Mouse (Mus musculus) kidney, embryonic 15.5 days (tissue): Measurements from ENCODE around the gene Glod4. TPM values are rescaled to one million over a fixed set of nuclear protein-coding genes. Genes with fewer than 3 reads are reported as not detected.

ENCODE experiments used
- ATAC-seq: fragments of 200-750 bp; cut with Nextera tagmentation; replicated peaks from 2 replicates; pipeline ENCODE4 v1.8.0; 2017; ENCODE audit warnings: moderate TSS enrichment; ENCODE audit not compliant: low FRiP score
- H3K27ac ChIP-seq: fragments of 300-500 bp; sonication (generic); 2 replicates; pipeline ENCODE4 v1.5.1; 2015; ENCODE audit warnings: mild to moderate bottlenecking, inconsistent platforms
- H3K27me3 ChIP-seq: fragments of 300-500 bp; sonication (generic); 2 replicates; pipeline ENCODE4 v1.6.1; 2015; ENCODE audit warnings: inconsistent platforms
- H3K36me3 ChIP-seq: fragments of 300-500 bp; sonication (generic); 2 replicates; pipeline ENCODE4 v1.6.1; 2015; ENCODE audit warnings: inconsistent platforms
- H3K4me1 ChIP-seq: fragments of 300-500 bp; sonication (generic); 2 replicates; pipeline ENCODE4 v1.6.1; 2015; ENCODE audit warnings: inconsistent platforms
- H3K4me2 ChIP-seq: fragments of 300-500 bp; sonication (generic); 2 replicates; pipeline ENCODE4 v1.6.1; 2015; ENCODE audit warnings: moderate library complexity, mild to moderate bottlenecking, inconsistent platforms
- H3K4me3 ChIP-seq: fragments of 300-500 bp; sonication (generic); replicated peaks from 2 replicates; pipeline ENCODE4 v1.5.1; 2015; ENCODE audit warnings: mild to moderate bottlenecking, inconsistent platforms
- H3K9ac ChIP-seq: fragments of 300-500 bp; sonication (generic); 2 replicates; pipeline ENCODE4 v1.6.1; 2015; ENCODE audit warnings: mild to moderate bottlenecking, inconsistent platforms
- H3K9me3 ChIP-seq: fragments of 300-500 bp; sonication (generic); replicated peaks from 2 replicates; pipeline ENCODE4 v1.6.1; 2016; ENCODE audit warnings: inconsistent platforms
- WGBS: fragments of 180-500 bp; shearing (Covaris S2); methylation state at CpG from one replicate; pipeline ENCODE4 v1.1.7; 2015; ENCODE audit warnings: mixed read lengths; 5-methylcytosine and 5-hydroxymethylcytosine counted together
- polyA plus RNA-seq: library from polyadenylated mRNA; unstranded; fragments of >200 nt; fragmentation: Nextera tagmentation; extraction: Ambion mirVana; gene quantifications from 2 replicates; pipeline ENCODE4 v1.2.1, GENCODE M21; 2015

Glod4 gene
- polyA plus RNA-seq, 1 experiment from 2014 or later, result 144 TPM

DNA sequence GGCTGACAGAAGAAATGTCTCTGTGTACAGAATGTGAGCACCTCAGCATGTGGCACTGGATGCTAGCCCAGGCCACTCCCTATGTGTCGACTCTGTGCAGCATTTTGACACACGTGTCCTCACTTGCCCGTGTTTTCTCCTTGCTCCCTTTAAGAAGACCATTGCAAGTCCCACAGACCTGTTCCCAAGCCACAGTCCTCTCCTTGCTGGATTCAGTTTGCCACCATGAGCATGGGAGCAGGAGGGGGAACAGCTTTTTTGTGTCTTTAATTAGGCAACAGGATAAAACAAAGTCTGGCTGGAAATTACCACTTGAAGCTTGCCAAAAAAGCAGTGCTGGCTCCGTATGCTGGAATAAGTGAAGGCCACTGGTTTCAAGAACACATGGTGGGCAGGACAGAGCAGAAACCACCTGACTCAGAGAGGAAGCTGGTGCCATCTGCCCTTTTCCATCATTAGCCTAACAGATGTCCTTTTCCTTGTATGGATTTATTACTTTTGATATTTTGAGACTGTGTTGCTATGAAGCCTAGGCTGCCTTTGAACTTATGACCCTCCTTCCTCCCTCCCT is 12.0 kb upstream of the Glod4 start:
- no peak overlapping the region for H3K4me2 ChIP-seq
- peaks cover 49% of the 10 kb centered on the region for H3K36me3 ChIP-seq
- 72% methylated on average over 4 of the region's 4 CpGs for WGBS
- H3K27me3 ChIP-seq, result no peaks in the 10 kb centered on the region
- H3K9me3 ChIP-seq, result no peaks in the 10 kb centered on the region
- ATAC-seq, result no peak
- H3K4me1 ChIP-seq, result peaks cover 27% of the 10 kb centered on the region
- no peak overlapping the region for H3K4me3 ChIP-seq
- no peak overlapping the region for H3K9ac ChIP-seq
- H3K27ac ChIP-seq, result peak overlapping the region; percentile 37; the same call in 1 of the 2 replicates

DNA sequence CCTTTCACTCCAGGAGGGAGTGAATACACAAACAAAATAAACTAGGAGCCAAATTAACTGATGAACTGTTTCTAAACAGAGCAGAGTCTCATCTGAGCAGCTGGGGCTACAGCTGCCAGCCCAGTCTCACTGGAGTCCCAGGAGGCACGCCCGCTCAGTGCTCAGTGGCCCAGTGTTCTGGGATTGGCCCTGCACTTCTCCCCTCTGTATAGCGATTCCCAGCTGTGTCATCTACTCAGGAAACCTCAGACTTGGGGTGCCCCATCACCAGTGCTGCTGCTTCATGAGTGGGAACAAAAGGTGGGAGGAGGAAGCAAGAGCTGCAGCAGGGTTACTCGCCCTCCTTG is 10.4 kb upstream of the Glod4 start:
- Histone ChIP-seq H3K4me3 (no peak overlapping the region), H3K4me1 (peaks cover 27% of the 10 kb centered on the region), H3K36me3 (peaks cover 52% of the 10 kb centered on the region), H3K9me3 (no peaks in the 10 kb centered on the region), H3K27ac (0 out of 2 replicates have a peak overlapping the region, but pooled peaks have one; percentile 6), H3K27me3 (no peaks in the 10 kb centered on the region), H3K9ac (no peak overlapping the region), H3K4me2 (no peak overlapping the region)
- no peak for ATAC-seq
- 79% methylated on average over 4 of the region's 4 CpGs for WGBS

- peak; percentile 73 for ATAC-seq
- Histone ChIP-seq H3K36me3 (peaks cover 52% of the 10 kb centered on the region), H3K27ac (0 out of 2 replicates have a peak overlapping the region, but pooled peaks have one; percentile 6), H3K4me1 (peaks cover 26% of the 10 kb centered on the region), H3K27me3 (no peaks in the 10 kb centered on the region), H3K9me3 (no peaks in the 10 kb centered on the region), H3K9ac (no peak overlapping the region), H3K4me3 (no peak overlapping the region), H3K4me2 (no peak overlapping the region)
- WGBS, result 44% methylated on average over 5 of the region's 5 CpGs
Observed at GRCm38 (mm10) chr11:76253145-76253917, 9.8 kb upstream of the Glod4 start.

DNA sequence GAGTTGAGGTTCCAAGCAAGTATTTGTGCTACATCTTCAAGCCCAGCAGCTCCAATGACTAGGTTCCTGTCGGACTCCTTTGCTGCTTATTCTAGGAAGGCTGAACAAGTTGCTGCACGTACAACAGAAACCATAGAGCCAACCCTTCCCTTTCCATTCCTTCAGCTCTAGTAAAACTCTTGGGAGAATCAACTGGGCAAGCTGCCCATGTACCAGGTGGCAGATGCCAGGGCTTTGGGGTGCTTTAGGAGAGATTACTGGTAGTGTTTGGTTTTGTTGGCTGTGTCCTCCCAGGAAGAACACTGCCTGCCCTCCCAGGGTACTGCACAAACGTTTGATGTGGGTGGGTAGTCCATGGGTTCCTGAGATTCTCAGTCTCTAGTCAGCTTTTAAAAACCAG is 8.5 kb upstream of the Glod4 start:
- Histone ChIP-seq H3K27me3 (no peaks in the 10 kb centered on the region), H3K4me2 (no peak overlapping the region), H3K27ac (no peak overlapping the region), H3K9ac (no peak overlapping the region), H3K4me1 (peaks cover 17% of the 10 kb centered on the region), H3K36me3 (peaks cover 51% of the 10 kb centered on the region), H3K4me3 (no peak overlapping the region), H3K9me3 (no peaks in the 10 kb centered on the region)
- no peak for ATAC-seq
- WGBS, result 56% methylated on average over 3 of the region's 3 CpGs

DNA sequence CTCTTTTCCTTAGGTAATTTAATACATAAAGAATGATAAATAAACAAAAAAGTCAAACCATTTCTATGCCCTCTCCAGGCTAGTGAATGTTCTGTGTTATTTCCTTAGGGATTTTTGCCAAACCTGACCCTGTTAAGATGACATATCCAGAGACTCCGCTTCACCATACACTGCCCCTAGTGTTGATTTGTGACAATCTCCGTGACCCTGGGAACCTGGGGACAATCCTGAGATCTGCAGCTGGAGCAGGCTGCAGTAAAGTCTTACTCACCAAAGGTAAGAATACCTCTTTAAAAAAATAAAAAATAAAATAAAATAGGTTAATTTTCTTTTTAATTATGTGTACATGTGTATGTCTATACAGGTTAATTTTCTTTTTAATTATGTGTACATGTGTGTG is 3.7 kb upstream of the Glod4 start:
- Histone ChIP-seq H3K36me3 (peaks cover 46% of the 10 kb centered on the region), H3K9ac (no peak overlapping the region), H3K9me3 (no peaks in the 10 kb centered on the region), H3K27ac (no peak overlapping the region), H3K4me1 (peaks cover 20% of the 10 kb centered on the region), H3K27me3 (no peaks in the 10 kb centered on the region), H3K4me3 (no peak overlapping the region), H3K4me2 (no peak overlapping the region)
- ATAC-seq, result no peak
- WGBS, result 50% methylated on average over 2 of the region's 2 CpGs

DNA sequence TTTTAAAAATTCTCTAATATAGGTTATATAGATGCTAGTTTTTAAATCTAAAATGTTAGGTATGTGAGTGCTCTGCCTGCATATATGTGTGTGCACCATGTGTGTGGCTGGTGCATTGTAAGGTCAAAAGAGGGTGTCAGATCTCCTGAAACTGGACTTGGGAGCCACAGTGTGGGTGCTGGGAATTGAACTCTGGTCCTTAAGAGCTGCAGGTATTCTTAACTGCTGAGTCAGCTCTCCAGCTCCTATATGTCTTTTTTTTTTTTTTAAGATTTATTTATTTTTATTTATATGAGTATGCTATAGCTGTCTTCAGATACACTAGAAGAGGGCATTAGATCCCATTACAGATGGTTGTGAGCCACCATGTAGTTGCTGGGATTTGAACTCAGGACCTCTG is 2.9 kb upstream of the Glod4 start:
- no peak overlapping the region for H3K4me3 ChIP-seq
- H3K9me3 ChIP-seq, result no peaks in the 10 kb centered on the region
- ATAC-seq, result no peak
- no peak overlapping the region for H3K27ac ChIP-seq
- H3K36me3 ChIP-seq, result peaks cover 44% of the 10 kb centered on the region
- H3K9ac ChIP-seq, result no peak overlapping the region
- H3K4me1 ChIP-seq, result peaks cover 23% of the 10 kb centered on the region
- no peak overlapping the region for H3K4me2 ChIP-seq
- no peaks in the 10 kb centered on the region for H3K27me3 ChIP-seq

- H3K4me2 ChIP-seq, result peak overlapping the region; percentile 87
- no peaks in the 10 kb centered on the region for H3K9me3 ChIP-seq
- 0 out of 2 replicates have a peak overlapping the region, but pooled peaks have one; percentile 43 for H3K27ac ChIP-seq
- peaks cover 23% of the 10 kb centered on the region for H3K4me1 ChIP-seq
- H3K27me3 ChIP-seq, result no peaks in the 10 kb centered on the region
- WGBS, result 3% methylated on average over 34 of the region's 34 CpGs
- ATAC-seq, result peak; percentile 61; the same call in 1 of the 2 replicates
- H3K4me3 ChIP-seq, result peak overlapping the region; percentile 93
- peak overlapping the region; percentile 86 for H3K9ac ChIP-seq
- peaks cover 40% of the 10 kb centered on the region for H3K36me3 ChIP-seq
Observed at GRCm38 (mm10) chr11:76243811-76244546, 454 bp upstream of the Glod4 start.

DNA sequence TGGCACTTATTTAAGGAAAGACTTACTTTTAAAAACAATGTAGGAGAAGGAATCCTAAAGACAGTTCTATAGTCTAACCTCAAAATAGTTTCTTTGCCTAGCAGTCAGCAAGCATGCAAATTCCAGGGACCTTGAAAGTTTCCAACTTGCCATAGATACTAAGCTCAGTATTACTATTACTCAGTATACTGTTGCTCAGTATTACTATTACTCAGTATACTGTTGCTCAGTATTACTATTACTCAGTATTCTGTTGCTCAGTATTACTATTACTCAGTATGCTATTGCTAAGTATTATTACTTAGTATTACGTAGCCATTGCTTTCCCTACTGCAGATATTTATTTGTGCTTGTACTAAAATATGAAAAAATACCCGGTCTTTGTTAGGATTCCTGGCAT is 3.8 kb downstream of the Glod4 start:
- Histone ChIP-seq H3K9ac (no peak overlapping the region), H3K9me3 (no peaks in the 10 kb centered on the region), H3K4me2 (no peak overlapping the region), H3K27me3 (no peaks in the 10 kb centered on the region), H3K4me1 (peaks cover 17% of the 10 kb centered on the region), H3K27ac (no peak overlapping the region), H3K4me3 (no peak overlapping the region), H3K36me3 (peaks cover 56% of the 10 kb centered on the region)
- ATAC-seq, result no peak
- WGBS, result 93% methylated on average over 2 of the region's 2 CpGs

DNA sequence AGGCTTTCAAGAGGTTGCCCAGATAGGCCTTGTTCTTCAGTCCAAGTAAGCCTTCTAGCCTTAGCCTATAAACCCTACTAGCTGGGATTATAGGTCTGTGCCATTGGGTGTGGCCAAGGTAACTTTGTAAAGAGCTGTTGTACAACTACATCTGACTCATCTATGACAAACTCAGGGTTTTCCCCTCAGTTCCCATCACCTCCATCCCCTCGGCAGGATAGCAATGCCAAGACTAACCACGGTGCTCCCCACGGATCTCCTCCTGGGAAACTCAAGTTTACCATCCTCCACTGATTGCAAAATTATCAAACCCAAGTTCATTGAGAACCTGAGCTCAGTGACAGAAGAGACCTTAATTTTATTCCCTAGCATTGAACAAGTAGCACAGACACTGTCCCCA is 7.4 kb downstream of the Glod4 start:
- Histone ChIP-seq H3K27me3 (no peaks in the 10 kb centered on the region), H3K4me3 (no peak overlapping the region), H3K4me1 (no peaks in the 10 kb centered on the region), H3K4me2 (no peak overlapping the region), H3K27ac (no peak overlapping the region), H3K9ac (no peak overlapping the region), H3K36me3 (peaks cover 90% of the 10 kb centered on the region), H3K9me3 (no peaks in the 10 kb centered on the region)
- no peak for ATAC-seq
- 88% methylated on average over 3 of the region's 3 CpGs for WGBS

- no peak for ATAC-seq
Observed at GRCm38 (mm10) chr11:76225051-76225450, 18.5 kb downstream of the Glod4 start.

GRCm38 (mm10) chr11:76224631-76225030 is 18.9 kb downstream of the Glod4 start:
- H3K9ac ChIP-seq, result no peak overlapping the region
- 89% methylated on average over 5 of the region's 5 CpGs for WGBS
- no peak overlapping the region for H3K4me3 ChIP-seq
- no peak overlapping the region for H3K27ac ChIP-seq
- no peak overlapping the region for H3K4me2 ChIP-seq
- no peak for ATAC-seq
- no peaks in the 10 kb centered on the region for H3K27me3 ChIP-seq
- H3K36me3 ChIP-seq, result peaks cover 76% of the 10 kb centered on the region
- no peaks in the 10 kb centered on the region for H3K9me3 ChIP-seq
- no peaks in the 10 kb centered on the region for H3K4me1 ChIP-seq

More at GRCm38 (mm10) chr11:76225051-76225450, 18.5 kb downstream of the Glod4 start:
- Histone ChIP-seq H3K9ac (no peak overlapping the region), H3K4me3 (no peak overlapping the region), H3K27me3 (no peaks in the 10 kb centered on the region), H3K4me2 (no peak overlapping the region), H3K36me3 (peaks cover 72% of the 10 kb centered on the region), H3K27ac (no peak overlapping the region), H3K4me1 (no peaks in the 10 kb centered on the region), H3K9me3 (no peaks in the 10 kb centered on the region)

DNA sequence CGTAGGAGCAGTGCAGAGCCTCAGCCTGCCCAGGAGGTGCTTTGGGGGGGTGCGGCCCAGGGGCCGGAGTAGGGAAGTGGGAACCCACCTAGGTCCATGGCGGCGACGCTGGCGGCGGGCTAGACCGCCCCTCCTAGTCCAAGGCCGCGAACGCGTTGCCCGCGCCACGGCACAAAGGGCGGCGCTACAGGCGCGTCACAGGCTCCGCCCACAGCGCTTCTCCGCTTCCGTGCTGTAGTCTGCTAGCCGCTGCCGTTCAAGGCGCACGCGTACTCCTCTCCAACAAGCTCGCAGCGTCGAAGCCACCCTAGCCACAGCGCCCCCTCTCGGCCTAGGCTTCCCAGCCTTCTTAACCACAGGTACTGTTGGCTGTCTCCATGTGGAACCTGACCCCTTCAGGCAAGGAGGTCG is 26.1 kb downstream of the Glod4 start, which contains the start of the genes Dbil5 and Gemin4:
Gene Dbil5 (plus strand): TSS at position 219 of the 411 bp plus-strand sequence.
Gene Gemin4 (minus strand): TSS at position 275 of the 411 bp plus-strand sequence.
- Histone ChIP-seq H3K36me3 (peaks cover 56% of the 10 kb centered on the region), H3K9ac (peak within 1 kb of the TSS; percentile 95), H3K27me3 (no peaks in the 10 kb centered on the region), H3K4me1 (peaks cover 19% of the 10 kb centered on the region), H3K4me2 (peak within 1 kb of the TSS; percentile 74), H3K9me3 (no peaks in the 10 kb centered on the region), H3K4me3 (peak within 1 kb of the TSS; percentile 88), H3K27ac (peak within 1 kb of the TSS; percentile 94)
- WGBS, result under 1% methylated on average over 35 of the region's 35 CpGs
- ATAC-seq, result peak; percentile 98
